Mouse (Mus musculus) heart, postnatal 0 days (tissue): ENCODE results near the gene Cabp4.

Experiments used
- CTCF ChIP-seq: IDR thresholded peaks from 2 replicates; pipeline ENCODE4 v1.5.1; 2016; ENCODE audit warnings: antibody characterized with exemption, control low read depth, low read depth
- EP300 ChIP-seq: IDR thresholded peaks from 2 replicates; pipeline ENCODE4 v1.6.1; 2016; ENCODE audit warnings: antibody characterized with exemption, low read depth

GRCm38 (mm10) chr19:4131075-4131474, 12.8 kb downstream of the Cabp4 start:
- TF ChIP-seq CTCF (no peak), EP300 (no peak)
